Mouse (Mus musculus) neural tube, embryonic 13.5 days (tissue): ENCODE results near the gene Ift172. TPM values are rescaled to one million over a fixed set of nuclear protein-coding genes. Genes with fewer than 3 reads are reported as not detected.

Experiments
- ATAC-seq: fragments of 200-750 bp; cut with Nextera tagmentation; 2 replicates; pipeline ENCODE4 v1.8.0; 2017; ENCODE audit warnings: low read depth, mild to moderate bottlenecking, moderate TSS enrichment, moderate library complexity
- H3K27ac ChIP-seq: fragments of 300-500 bp; sonication (generic); replicated peaks from 2 replicates; pipeline ENCODE4 v1.5.1; 2015; ENCODE audit warnings: moderate library complexity, mild to moderate bottlenecking, inconsistent platforms
- H3K27me3 ChIP-seq: fragments of 300-500 bp; sonication (generic); 2 replicates; pipeline ENCODE4 v1.6.1; 2015; ENCODE audit warnings: mild to moderate bottlenecking, inconsistent platforms
- H3K36me3 ChIP-seq: fragments of 300-500 bp; sonication (generic); 2 replicates; pipeline ENCODE4 v1.6.1; 2015; ENCODE audit warnings: mild to moderate bottlenecking, inconsistent platforms
- H3K4me1 ChIP-seq: fragments of 300-500 bp; sonication (generic); replicated peaks from 2 replicates; pipeline ENCODE4 v1.6.1; 2015; ENCODE audit warnings: inconsistent platforms
- H3K4me2 ChIP-seq: fragments of 300-500 bp; sonication (generic); 2 replicates; pipeline ENCODE4 v1.6.1; 2015; ENCODE audit warnings: inconsistent platforms, mild to moderate bottlenecking, moderate library complexity
- H3K4me3 ChIP-seq: fragments of 300-500 bp; sonication (generic); 2 replicates; pipeline ENCODE4 v1.5.1; 2015; ENCODE audit warnings: mild to moderate bottlenecking, inconsistent platforms
- H3K9ac ChIP-seq: fragments of 300-500 bp; sonication (generic); 2 replicates; pipeline ENCODE4 v1.6.1; 2015; ENCODE audit warnings: moderate library complexity, mild to moderate bottlenecking, inconsistent platforms
- H3K9me3 ChIP-seq: fragments of 300-500 bp; sonication (generic); 2 replicates; pipeline ENCODE4 v1.6.1; 2016; ENCODE audit warnings: inconsistent platforms
- WGBS: fragments of 180-500 bp; shearing (Covaris S2); methylation state at CpG from one replicate; pipeline ENCODE4 v1.1.7; 2015; 5-methylcytosine and 5-hydroxymethylcytosine counted together
- polyA plus RNA-seq: library from polyadenylated mRNA; unstranded; fragments of >200 nt; fragmentation: Nextera tagmentation; extraction: Ambion mirVana; gene quantifications from 2 replicates; pipeline ENCODE4 v1.2.1, GENCODE M21; 2015

Gene Ift172
- polyA plus RNA-seq, 1 experiment from 2014 or later, result 33.3 TPM

- no peaks in the 10 kb centered on the region for H3K27me3 ChIP-seq
- H3K27ac ChIP-seq, result no peak overlapping the region
- no peak overlapping the region for H3K4me2 ChIP-seq
- no peak overlapping the region for H3K4me3 ChIP-seq
- H3K4me1 ChIP-seq, result peaks cover 11% of the 10 kb centered on the region
- peaks cover 91% of the 10 kb centered on the region for H3K36me3 ChIP-seq
- H3K9ac ChIP-seq, result no peak overlapping the region
- WGBS, result 89% methylated on average over 8 of the region's 8 CpGs
- no peaks in the 10 kb centered on the region for H3K9me3 ChIP-seq
- ATAC-seq, result no peak
Observed at GRCm38 (mm10) chr5:31254901-31255300, 36.0 kb downstream of the Ift172 start.

- Histone ChIP-seq H3K4me1 (peaks cover 11% of the 10 kb centered on the region), H3K27ac (no peak overlapping the region), H3K9ac (no peak overlapping the region), H3K4me2 (no peak overlapping the region), H3K36me3 (peaks cover 91% of the 10 kb centered on the region), H3K9me3 (no peaks in the 10 kb centered on the region), H3K4me3 (no peak overlapping the region), H3K27me3 (no peaks in the 10 kb centered on the region)
- 83% methylated on average over 7 of the region's 7 CpGs for WGBS
- no peak for ATAC-seq
Observed at GRCm38 (mm10) chr5:31254452-31254851, 36.5 kb downstream of the Ift172 start.

GRCm38 (mm10) chr5:31253806-31254205, 37.1 kb downstream of the Ift172 start:
- peaks cover 11% of the 10 kb centered on the region for H3K4me1 ChIP-seq
- peaks cover 92% of the 10 kb centered on the region for H3K36me3 ChIP-seq
- no peak for ATAC-seq
- no peaks in the 10 kb centered on the region for H3K27me3 ChIP-seq
- no peak overlapping the region for H3K4me3 ChIP-seq
- WGBS, result 94% methylated on average over 8 of the region's 8 CpGs
- H3K9ac ChIP-seq, result no peak overlapping the region
- no peaks in the 10 kb centered on the region for H3K9me3 ChIP-seq
- no peak overlapping the region for H3K27ac ChIP-seq
- H3K4me2 ChIP-seq, result no peak overlapping the region

- ATAC-seq, result no peak
- Histone ChIP-seq H3K4me1 (peaks cover 11% of the 10 kb centered on the region), H3K9ac (no peak overlapping the region), H3K4me2 (no peak overlapping the region), H3K27me3 (no peaks in the 10 kb centered on the region), H3K36me3 (peaks cover 95% of the 10 kb centered on the region), H3K4me3 (no peak overlapping the region), H3K27ac (no peak overlapping the region), H3K9me3 (no peaks in the 10 kb centered on the region)
- WGBS, result 85% methylated on average over 16 of the region's 16 CpGs
Observed at GRCm38 (mm10) chr5:31252795-31253545, 37.9 kb downstream of the Ift172 start.

- Histone ChIP-seq H3K4me2 (no peak overlapping the region), H3K9ac (peak overlapping the region; percentile 38; the same call in 1 of the 2 replicates), H3K4me1 (peaks cover 11% of the 10 kb centered on the region), H3K9me3 (no peaks in the 10 kb centered on the region), H3K27me3 (no peaks in the 10 kb centered on the region), H3K27ac (no peak overlapping the region), H3K36me3 (peaks cover 95% of the 10 kb centered on the region), H3K4me3 (peak overlapping the region; percentile 7; the same call in 1 of the 2 replicates)
- ATAC-seq, result peak; percentile 15; the same call in 1 of the 2 replicates
- WGBS, result 47% methylated on average over 10 of the region's 10 CpGs
Observed at GRCm38 (mm10) chr5:31252151-31252550, 38.8 kb downstream of the Ift172 start.

GRCm38 (mm10) chr5:31251541-31252101, 39.3 kb downstream of the Ift172 start, which contains the start of gene Krtcap3:
TSS of gene Krtcap3 (plus strand) at chr5:31251691.
- Histone ChIP-seq H3K9me3 (no peaks in the 10 kb centered on the region), H3K9ac (peak within 1 kb of the TSS; percentile 38), H3K27me3 (no peaks in the 10 kb centered on the region), H3K4me3 (peak within 1 kb of the TSS; percentile 7), H3K27ac (no peak within 1 kb of the TSS), H3K36me3 (peaks cover 97% of the 10 kb centered on the region), H3K4me2 (peak within 1 kb of the TSS; percentile 32), H3K4me1 (peaks cover 11% of the 10 kb centered on the region)
- 10% methylated on average over 47 of the region's 47 CpGs for WGBS
- peak; percentile 45 for ATAC-seq

GRCm38 (mm10) chr5:31250716-31251115, 40.2 kb downstream of the Ift172 start:
- Histone ChIP-seq H3K27me3 (no peaks in the 10 kb centered on the region), H3K4me3 (no peak overlapping the region), H3K9me3 (no peaks in the 10 kb centered on the region), H3K4me1 (peaks cover 11% of the 10 kb centered on the region), H3K36me3 (peaks cover 98% of the 10 kb centered on the region), H3K9ac (no peak overlapping the region), H3K27ac (no peak overlapping the region), H3K4me2 (no peak overlapping the region)
- ATAC-seq, result 0 out of 2 replicates have a peak, but pooled peaks have one; percentile 28
- WGBS, result 78% methylated on average over 4 of the region's 4 CpGs

GRCm38 (mm10) chr5:31242191-31242590, 48.7 kb downstream of the Ift172 start:
- peak overlapping the region; percentile 86 for H3K4me2 ChIP-seq
- H3K9me3 ChIP-seq, result no peaks in the 10 kb centered on the region
- peak overlapping the region; percentile 97; the same call in 1 of the 2 replicates for H3K27ac ChIP-seq
- peak overlapping the region; percentile 81 for H3K4me3 ChIP-seq
- 29% methylated on average over 10 of the region's 10 CpGs for WGBS
- ATAC-seq, result no peak
- peak overlapping the region; percentile 91 for H3K9ac ChIP-seq
- H3K27me3 ChIP-seq, result no peaks in the 10 kb centered on the region
- peaks cover 18% of the 10 kb centered on the region for H3K4me1 ChIP-seq
- peaks cover 36% of the 10 kb centered on the region for H3K36me3 ChIP-seq

GRCm38 (mm10) chr5:31241522-31242034, 49.3 kb downstream of the Ift172 start:
- H3K9ac ChIP-seq, result peak overlapping the region; percentile 91
- peaks cover 30% of the 10 kb centered on the region for H3K36me3 ChIP-seq
- peak overlapping the region; percentile 97 for H3K27ac ChIP-seq
- H3K9me3 ChIP-seq, result no peaks in the 10 kb centered on the region
- no peak; the same call in none of the 2 replicates for ATAC-seq
- no peaks in the 10 kb centered on the region for H3K27me3 ChIP-seq
- H3K4me3 ChIP-seq, result peak overlapping the region; percentile 81
- peak overlapping the region; percentile 86 for H3K4me2 ChIP-seq
- peaks cover 18% of the 10 kb centered on the region for H3K4me1 ChIP-seq
- 1% methylated on average over 13 of the region's 13 CpGs for WGBS

- peak within 1 kb of the TSS; percentile 91 for H3K9ac ChIP-seq
- no peaks in the 10 kb centered on the region for H3K27me3 ChIP-seq
- H3K4me1 ChIP-seq, result peaks cover 18% of the 10 kb centered on the region
- WGBS, result 1% methylated on average over 84 of the region's 103 CpGs
- H3K27ac ChIP-seq, result peak within 1 kb of the TSS; percentile 97
- H3K4me2 ChIP-seq, result peak within 1 kb of the TSS; percentile 86
- peak within 1 kb of the TSS; percentile 81 for H3K4me3 ChIP-seq
- H3K9me3 ChIP-seq, result no peaks in the 10 kb centered on the region
- peaks cover 23% of the 10 kb centered on the region for H3K36me3 ChIP-seq
- peak; percentile 99 for ATAC-seq
Observed at GRCm38 (mm10) chr5:31240637-31241521, 50.0 kb downstream of the Ift172 start, which contains the start of the genes Nrbp1 and Gm9970. TSS of gene Nrbp1 (plus strand) at chr5:31240864. TSS of gene Gm9970 (minus strand) at chr5:31241232.

GRCm38 (mm10) chr5:31226641-31227040, 64.3 kb downstream of the Ift172 start:
- Histone ChIP-seq H3K4me1 (peaks cover 7% of the 10 kb centered on the region), H3K4me3 (no peak overlapping the region), H3K27ac (no peak overlapping the region), H3K4me2 (no peak overlapping the region), H3K36me3 (no peaks in the 10 kb centered on the region), H3K27me3 (no peaks in the 10 kb centered on the region), H3K9ac (no peak overlapping the region), H3K9me3 (no peaks in the 10 kb centered on the region)
- WGBS, result 73% methylated on average over 1 of the region's 1 CpGs
- no peak for ATAC-seq
